Mouse (Mus musculus) hematopoietic stem cell, adult 5-6 weeks (primary cell): ENCODE results near the gene Cdhr4. TPM values are rescaled to one million over a fixed set of nuclear protein-coding genes. Genes with fewer than 3 reads are reported as not detected.

Source experiments
- ATAC-seq, 2 experiments: fragments of 125-278 bp in 1 of 2; replicated peaks in 1 of 2; 2 replicates each; pipeline ENCODE4 v1.8.0; 2016 to 2017; ENCODE audit warnings: inconsistent platforms in 2 of 2, mild to moderate bottlenecking in 2 of 2, moderate number of reproducible peaks in 2 of 2, low read depth in 1 of 2, moderate TSS enrichment in 1 of 2; ENCODE audit not compliant: low FRiP score in 2 of 2, poor library complexity in 2 of 2, severe bottlenecking in 2 of 2, insufficient read depth in 1 of 2, low TSS enrichment in 1 of 2
- total RNA-seq: library from RNA; stranded (forward); fragments of 172-1452, 232-1000 nt; gene quantifications from 2 replicates; pipeline ENCODE4 v1.2.3, GENCODE M21; 2017

The Cdhr4 gene
- 3.3 and 3.9 TPM in 2 replicates for total RNA-seq

GRCm38 (mm10) chr9:107992197-107992596, at the start of gene Cdhr4:
Gene Cdhr4, plus strand, starts transcription at chr9:107992497.
- ATAC-seq = no peak

DNA sequence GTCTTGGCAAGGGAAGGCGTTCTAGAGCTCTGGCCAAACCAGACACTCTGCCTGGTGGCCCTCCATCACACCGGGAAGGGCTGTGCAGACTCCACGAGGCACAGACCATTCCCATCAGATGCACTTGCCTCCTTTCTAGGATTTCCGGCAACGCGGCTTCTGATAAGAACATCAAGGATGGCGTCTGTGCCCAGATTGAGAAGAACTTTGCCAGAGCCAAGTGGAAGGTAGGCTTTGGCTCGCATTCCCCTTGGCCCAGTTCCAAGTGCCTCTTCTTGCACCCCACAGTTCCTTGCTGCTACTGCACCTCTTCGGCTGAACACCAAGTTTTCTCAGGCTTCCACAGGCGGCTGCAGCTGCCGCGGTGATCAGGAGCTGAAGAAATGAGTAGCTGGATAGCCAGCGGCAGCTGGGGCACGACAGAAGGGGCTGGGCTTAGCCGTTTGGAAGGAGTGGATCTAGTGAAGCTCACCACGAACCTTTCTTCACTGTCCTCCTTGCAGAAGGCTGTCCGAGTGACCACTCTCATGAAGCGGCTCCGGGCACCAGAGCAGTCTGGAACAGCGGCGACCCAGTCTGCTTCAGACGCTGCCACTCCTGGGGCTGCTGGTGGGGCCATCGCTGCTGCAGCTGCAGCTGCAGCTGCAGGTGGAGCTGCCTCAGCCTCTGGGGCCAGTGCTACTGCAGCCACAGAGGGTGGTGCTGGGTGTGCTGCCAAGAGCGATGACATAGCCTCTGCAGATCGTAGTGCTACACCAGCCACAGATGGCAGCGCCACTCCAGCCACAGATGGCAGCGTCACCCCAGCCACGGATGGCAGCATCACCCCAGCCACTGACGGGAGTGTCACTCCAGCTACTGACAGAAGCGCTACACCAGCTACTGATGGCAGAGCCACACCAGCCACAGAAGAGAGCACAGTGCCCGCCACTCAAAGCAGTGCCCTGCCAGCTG, 44.8 kb upstream of the Cdhr4 start:
- ATAC-seq = no peak

- no peak for ATAC-seq
Observed at GRCm38 (mm10) chr9:107949184-107949921, 42.9 kb upstream of the Cdhr4 start.

- no peak for ATAC-seq
Observed at GRCm38 (mm10) chr9:107949922-107950235, 42.4 kb upstream of the Cdhr4 start, which contains the start of gene Traip. Gene Traip, plus strand, starts transcription at chr9:107950136.

- peak; percentile 82 to 93 for ATAC-seq
Observed at GRCm38 (mm10) chr9:107950460-107951355, 41.6 kb upstream of the Cdhr4 start.

- no peak for ATAC-seq
Observed at GRCm38 (mm10) chr9:107955613-107956289, 36.5 kb upstream of the Cdhr4 start.

GRCm38 (mm10) chr9:107957141-107957540, 35.2 kb upstream of the Cdhr4 start:
- ATAC-seq = no peak

DNA sequence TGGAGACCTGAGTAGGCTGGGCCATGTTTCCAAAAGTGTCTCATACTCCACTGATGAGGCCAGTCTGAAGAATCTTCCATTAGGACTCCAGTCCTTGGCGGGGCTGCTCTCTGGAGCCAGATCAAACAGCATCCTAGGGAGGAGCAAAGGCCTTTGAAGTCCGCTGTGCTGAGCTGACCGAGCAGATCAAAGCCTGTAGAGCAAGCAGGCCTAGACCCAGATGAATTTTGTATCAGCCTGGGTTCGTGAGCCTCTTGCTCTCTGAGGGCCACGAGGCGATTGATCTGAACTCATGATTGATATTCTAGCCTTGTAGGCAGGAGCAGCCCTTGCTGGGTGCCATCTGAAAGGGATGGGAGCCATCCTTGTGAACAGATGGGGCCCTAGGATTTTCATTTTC, 32.4 kb upstream of the Cdhr4 start:
- ATAC-seq = no peak

GRCm38 (mm10) chr9:107960928-107961327, 31.4 kb upstream of the Cdhr4 start:
- ATAC-seq = peak; percentile 58 to 75

DNA sequence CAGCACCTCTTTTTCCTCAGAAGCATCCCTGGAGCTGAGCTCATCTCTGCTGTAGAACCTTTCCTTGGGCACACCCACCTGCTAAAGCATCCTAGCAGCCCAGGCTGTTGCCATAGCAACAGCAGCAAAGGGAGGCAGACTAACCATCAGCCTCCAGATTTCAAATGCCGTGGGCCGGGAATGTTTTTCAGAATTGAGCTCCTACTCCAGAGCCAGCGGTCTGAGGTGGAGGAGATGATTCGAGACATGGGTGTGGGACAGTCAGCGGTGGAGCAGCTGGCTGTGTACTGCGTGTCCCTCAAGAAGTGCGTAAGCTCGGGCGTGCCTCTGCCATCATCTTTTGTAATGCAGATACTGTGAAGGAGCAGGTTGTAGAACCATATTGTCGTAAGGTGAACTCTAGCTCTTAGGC, 30.9 kb upstream of the Cdhr4 start:
- ATAC-seq = no peak

DNA sequence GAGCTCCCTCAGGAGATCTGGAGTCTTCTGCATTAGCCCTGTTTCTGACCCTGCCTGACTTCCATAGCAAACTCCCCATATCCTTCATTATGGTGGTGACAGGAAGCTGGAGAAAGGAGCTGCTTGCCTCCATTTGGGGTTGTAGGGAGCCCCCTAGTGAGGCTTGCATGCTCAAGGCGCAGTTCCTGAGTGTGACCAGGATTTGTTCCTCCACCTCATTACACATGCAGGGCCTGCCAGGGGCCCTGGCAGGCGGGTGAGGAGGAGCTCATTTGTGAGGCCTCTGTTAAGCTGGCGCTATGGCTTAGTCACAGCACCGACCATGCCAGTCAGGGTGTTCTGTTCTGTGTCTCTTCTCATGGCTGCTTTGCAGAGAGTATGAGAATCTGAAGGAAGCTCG, 30.4 kb upstream of the Cdhr4 start:
- peak in 1 of 2 experiments; percentile 27; a peak in 2 of 4 replicates for ATAC-seq

- no peak for ATAC-seq
Observed at GRCm38 (mm10) chr9:107962916-107963315, 29.4 kb upstream of the Cdhr4 start.

DNA sequence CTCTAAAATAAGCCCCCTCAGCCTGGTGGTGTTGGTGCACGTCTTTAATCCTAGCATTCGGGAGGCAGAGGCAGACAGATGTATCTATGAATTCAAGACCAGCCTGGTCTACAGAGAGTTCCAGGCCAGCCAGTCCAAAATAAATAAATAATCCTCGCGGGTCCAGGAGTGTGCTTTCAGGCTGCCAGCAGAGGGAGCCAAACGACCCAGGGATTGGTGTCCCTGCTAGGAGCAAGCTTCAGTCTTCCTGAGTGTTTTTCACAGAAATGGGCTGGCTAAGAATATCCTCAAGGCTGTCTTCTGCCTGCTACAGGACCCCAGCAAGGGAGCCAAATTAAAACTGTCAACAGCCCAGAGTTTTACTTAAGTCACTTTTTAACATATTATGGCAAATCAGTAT, 28.6 kb upstream of the Cdhr4 start:
- peak; percentile 54 to 68 for ATAC-seq

DNA sequence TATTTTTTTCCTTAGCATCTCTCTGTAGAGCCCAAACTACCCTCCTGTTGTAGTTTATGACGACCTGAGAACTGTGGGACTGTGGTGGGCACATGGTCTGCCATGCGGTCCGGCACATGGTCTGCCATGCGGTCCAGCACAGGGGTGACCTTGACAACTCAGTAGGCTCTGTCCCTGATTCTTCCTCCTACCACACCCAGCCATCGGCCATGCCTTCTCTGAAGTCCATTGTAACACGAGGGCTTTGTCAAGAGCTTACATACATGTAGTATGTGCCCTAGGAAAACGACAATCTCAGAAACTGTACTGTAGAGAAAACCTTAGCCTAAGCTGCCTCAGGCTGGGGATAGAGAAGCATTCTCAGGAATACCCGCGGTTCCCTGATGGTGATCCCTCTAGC, 27.6 kb upstream of the Cdhr4 start:
- ATAC-seq = no peak

- ATAC-seq = no peak
Observed at GRCm38 (mm10) chr9:107966676-107967075, 25.6 kb upstream of the Cdhr4 start.

GRCm38 (mm10) chr9:107967437-107967836, 24.9 kb upstream of the Cdhr4 start:
- ATAC-seq = no peak

- no peak for ATAC-seq
Observed at GRCm38 (mm10) chr9:107968531-107968930, 23.8 kb upstream of the Cdhr4 start.
